Mouse (Mus musculus): ENCODE measurements at regions not wholly inside any gene's neighbourhood (a gene's known extent, or its start where the extent isn't known, plus 50 kb on each side); places are given as distances from the start of the nearest gene placed in this dataset.

DNA sequence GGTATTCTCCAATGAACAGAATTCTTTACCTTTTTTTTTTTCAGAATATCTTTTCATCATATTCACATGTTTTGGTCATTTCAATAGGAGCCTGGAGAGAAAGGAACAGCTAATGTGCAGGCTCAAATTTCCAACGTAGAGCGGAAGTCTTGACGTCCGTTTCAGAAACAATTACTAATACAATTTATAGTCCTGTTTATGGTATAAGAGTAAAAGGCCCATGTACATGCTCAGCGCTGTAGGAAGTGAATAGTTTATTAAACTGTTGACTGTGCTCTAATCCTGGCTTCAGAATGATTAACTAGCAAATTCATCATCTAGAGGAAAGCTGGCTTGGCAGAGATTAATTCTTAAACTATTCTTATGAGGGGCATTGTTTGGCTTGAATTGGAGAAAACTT is 142.1 kb downstream of the Pik3r1 start:
- DNase-seq (ENCODE audit: low spot score in 2 of 2) = no peak

DNA sequence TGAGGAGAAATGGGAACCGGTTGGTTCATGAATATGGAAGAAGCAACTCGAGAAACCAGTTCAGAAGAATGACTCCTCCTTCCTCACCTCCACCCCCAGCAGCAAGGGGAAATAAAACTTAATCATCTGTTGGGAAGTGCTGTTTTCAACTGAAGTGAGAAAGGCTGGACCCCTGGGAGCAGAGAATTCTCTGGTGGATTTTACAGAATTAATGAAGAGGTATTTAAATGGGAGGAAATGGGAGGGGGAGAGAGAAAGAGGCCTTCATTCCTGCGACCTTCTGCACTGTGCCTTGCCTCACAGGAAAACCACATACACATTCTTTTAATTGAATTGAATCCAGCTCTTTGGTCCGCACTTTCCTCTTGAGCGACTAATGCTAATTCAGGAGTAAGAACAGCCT is 143.8 kb downstream of the Pik3r1 start:
- no peak for DNase-seq (ENCODE audit: low spot score in 2 of 2)

DNA sequence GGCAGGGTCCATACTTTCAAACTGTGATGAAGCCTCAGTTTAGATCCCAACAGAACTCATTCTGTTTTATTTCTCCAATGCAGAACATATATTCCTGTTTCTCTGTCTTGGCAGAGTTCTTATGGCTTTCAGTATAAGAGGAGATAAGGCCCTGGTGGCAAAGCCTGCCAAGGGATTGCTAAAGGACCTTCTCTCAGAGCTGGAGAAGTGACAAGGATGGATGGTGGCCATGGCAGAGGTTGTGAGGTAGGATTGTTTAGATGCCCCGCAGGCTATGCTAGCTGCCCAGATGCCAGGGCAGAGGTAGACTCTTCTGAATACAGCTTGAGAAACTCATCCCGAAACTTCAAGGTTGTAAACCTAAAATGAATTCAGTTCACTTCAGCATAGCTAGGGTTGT is 145.4 kb downstream of the Pik3r1 start:
- DNase-seq (ENCODE audit: low spot score in 2 of 2) = no peak

DNA sequence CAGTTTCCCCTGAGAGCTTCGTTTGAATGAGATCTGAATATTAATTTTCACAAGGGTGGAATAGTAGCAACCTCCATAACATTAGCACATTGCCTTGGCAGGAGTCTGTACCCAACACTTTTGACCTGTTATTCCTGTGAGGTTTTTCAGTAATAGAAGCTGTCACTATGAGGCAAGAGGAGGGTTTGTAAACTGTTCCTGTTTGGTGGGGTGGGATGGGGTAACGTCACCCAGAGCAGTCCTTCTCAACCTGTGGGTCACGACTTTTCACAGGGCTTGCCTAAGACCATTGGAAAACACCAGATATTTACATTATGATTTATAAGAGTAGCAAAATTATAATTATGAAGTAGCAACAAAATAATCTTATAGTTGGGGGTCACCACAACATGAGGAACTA is 147.4 kb downstream of the Pik3r1 start:
- DNase-seq (ENCODE audit: low spot score in 2 of 2) = no peak

DNA sequence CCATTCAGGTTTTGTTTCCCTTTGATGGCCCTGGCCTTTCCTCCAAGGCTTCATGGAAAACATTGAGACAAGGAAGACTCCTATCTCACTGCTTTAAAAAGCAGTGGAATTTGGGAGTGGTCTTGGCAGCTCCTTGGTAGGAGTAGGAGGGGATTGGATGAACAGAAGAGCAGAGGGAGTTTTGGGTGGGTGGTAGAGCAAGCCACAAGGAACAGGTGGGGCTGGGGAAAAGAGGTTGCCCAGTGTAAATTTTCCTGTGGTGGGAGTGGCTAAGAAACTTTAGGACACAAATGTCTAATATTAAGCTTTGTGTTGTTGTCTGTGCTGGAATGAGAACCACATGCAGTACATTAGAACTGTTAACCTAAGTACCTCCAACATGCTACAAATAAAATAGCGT is 148.9 kb downstream of the Pik3r1 start:
- no peak for DNase-seq (ENCODE audit: low spot score in 2 of 2)

DNA sequence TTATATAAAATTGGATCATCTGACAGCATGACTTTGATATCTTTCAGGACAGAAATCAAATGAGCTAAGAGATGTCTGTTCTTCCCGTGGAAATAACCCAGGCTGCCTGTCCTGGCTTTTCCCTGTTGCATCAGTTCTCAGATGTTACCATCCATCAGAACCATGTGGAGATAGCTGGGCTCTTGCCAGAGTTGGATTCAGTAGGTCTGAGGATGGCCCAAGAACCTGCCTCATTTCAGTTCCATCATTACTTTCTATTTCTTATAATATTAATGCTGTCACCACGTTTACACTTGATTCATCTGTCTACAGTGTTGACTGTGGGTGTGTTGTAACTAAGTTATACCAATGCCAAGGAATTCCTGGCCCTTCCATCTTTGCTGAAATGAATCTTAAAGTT is 155.2 kb downstream of the Pik3r1 start:
- no peak for DNase-seq (ENCODE audit: low spot score in 2 of 2)

DNA sequence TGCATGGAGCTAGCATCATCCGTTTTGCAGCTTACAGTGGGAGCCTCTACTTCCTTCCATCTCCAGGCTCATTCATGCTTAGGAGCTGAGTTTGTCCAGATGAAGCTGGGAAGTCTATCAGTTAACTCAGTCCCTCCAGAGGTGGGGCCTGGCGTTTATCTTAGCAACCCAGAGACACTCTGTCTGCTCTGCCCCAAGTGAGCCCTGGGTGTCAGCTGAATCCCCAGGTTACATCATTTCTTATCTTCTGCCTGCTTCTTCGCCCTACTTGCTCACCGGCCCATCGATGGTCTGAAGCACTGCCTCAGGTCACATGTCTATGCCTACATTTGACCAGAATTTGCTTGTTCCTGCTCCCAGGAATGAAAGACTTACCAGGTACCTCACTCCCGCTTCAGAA is 156.3 kb downstream of the Pik3r1 start:
- no peak for DNase-seq (ENCODE audit: low spot score in 2 of 2)

DNA sequence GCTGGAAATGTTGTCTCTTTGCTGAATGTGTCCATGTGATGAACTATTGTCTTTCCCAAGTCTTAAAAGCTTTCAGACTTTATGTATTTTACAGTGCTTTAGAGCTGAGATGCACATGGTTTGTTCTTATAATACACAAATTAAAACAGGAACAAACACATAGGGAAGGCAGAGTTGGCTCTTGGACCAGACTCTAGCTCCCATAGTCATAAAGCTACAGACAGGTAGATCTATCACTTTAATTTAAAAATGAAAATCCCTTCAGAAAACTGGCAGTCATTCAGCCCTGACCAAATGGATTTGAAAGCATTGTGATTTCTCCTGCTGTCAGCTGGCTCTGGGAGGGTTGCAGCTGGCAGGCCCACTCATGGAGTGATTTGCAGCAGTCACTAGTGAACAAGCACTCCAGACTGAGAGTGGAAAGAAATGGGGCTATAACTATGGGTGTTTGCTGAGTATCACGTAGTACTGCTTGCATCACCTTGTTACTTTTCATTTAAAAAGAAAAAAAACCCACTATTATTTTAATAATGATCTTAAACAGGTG is 161.8 kb downstream of the Pik3r1 start:
- DNase-seq (ENCODE audit: low spot score in 2 of 2) = no peak

DNA sequence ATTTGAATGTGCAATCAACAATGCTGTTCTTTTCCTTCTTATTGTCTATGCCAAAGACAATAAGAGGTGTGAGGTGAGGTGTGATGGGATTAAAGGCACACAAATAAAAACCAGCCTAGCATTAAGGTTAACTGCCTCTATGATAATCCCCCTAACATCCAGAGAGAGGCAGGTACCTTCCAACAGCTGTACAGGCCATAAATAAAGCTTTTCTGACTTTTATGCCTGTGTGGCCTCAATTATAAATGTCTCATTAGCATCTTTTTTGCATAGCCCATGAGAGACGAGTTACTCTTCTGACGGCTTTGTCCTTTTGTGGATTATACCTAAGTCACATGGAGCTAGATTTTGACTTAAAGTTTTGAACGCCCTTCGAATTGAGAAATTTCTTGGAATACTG is 162.3 kb downstream of the Pik3r1 start:
- no peak for DNase-seq (ENCODE audit: low spot score in 2 of 2)

DNA sequence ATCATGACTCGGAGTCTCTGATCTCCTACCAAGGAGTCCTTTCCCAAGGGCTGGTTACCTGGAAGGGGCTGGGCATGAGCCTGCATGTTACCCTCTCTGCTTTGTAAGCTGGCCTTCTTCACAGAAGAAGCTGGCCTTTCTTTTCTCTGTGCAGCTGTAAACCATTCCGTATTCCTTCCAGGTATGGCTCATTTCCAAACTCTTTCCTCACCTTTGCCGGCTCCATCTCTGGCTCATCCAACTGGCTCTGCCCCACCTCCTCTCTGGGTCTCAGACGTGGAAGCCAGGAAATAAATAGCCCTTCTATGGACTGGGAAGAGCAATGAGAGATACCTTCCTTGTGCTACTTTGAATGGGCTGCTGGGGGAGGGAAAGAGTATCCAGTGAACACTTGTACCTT is 163.0 kb downstream of the Pik3r1 start:
- no peak for DNase-seq (ENCODE audit: low spot score in 2 of 2)

DNA sequence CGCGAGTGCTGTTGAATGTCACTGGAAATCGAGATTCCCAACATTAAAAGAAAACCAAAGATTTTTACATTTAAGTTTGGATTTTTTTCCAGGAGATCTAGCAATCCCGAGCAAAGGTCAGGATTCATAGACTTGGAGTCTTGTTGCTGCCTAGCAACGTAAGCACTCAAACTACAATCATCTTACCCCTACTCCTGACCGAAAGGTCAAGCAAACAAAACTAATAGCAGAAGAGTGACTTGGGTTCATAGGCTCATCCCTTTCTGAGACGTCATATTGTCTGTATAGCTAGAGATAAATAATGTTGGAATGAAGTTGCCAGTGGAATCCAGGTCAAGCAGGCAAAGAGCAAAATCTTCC is 169.9 kb downstream of the Pik3r1 start:
- no peak for DNase-seq (ENCODE audit: low spot score in 2 of 2)

DNA sequence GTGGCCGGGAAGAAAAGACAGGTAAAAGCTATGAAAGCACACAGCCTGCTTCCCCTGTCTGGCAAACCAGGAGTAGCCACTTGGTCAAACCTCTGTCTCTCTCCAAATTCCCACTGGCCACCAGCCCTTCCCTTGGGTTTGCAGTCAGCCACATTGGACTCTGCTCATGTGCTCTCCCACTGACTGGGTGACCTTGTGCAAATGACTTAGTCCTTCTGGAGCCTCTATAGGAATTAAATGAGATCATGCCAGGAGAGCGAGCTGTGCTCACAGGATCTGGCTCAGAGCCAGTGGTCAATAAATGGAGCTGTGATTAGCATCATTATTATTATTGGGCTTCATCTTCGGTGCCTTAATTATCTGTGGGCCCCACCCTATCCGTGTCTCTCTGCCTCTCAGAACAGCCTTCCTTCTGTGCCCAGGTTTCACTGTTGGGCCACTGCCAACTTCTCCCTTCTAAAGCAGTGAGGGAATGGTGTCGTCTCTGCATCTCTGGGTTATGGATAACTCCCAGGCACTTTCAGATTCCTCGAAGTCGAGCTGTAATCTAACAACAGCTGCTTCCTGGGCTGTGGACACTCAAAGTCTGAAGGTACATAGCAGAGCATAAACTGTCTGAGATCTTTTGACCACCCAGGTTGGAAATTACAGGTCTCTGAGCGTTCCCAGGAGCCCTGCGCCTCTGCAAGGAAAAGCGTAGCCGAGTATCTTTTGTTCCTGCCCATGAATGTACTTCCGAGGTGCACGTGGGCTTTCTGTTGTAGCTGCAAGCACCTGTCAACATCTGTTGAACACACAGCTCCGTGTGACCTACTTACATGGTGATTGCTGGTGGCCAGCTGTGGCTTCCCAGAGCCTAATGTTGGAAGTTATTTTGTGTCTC is 170.5 kb downstream of the Pik3r1 start:
- no peak for DNase-seq (ENCODE audit: low spot score in 2 of 2)

DNA sequence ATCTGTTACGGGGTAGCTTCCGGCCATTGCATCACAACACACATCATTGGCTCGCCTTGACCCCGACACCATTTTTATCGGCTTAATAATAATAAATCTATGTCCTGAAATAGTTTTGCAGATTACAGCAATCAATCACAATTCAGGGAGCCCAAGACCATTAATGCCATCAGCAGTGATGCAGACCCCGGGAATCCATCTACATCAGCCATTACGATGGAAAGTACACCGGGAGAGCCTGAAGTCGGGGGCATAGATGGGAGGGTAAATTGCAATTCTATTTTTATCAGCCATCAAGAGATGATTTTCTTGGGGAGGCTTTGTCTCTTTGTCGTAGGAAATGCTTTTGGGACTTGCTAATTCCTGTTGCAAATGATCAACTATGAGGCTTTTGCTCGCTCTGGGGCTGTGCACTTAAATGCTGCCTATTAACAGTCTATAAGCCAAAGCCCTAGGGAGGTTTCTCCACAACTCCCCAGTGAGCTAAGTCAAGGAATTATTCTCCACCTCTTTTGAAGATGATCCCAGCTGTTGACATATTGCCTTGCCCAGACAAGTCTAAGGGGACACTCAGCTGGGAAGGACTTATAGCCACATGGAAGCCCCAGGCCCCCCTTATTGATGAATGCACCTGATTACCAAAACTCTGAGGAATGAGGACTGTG is 173.4 kb downstream of the Pik3r1 start:
- no peak for DNase-seq (ENCODE audit: low spot score in 2 of 2)

DNA sequence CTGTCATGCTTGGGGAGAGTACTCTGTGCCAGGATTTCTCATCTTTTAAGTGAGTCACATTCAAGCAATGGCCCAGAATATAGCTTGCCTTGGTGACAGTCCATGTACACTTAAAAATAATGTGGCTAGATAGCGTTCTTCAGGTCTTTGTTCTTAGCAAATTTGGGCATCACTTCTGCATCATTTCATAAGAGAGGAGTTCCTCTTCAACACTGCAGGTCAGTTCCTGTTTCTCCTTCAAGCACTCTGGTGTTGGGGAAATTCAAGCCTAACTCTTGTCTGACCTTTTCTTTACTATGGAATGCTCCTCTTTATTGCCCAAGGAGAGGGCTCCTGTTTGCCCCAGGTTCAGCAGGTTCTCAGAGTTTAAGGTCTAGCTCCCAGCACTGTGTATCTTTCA is 175.7 kb downstream of the Pik3r1 start:
- no peak for DNase-seq (ENCODE audit: low spot score in 2 of 2)

DNA sequence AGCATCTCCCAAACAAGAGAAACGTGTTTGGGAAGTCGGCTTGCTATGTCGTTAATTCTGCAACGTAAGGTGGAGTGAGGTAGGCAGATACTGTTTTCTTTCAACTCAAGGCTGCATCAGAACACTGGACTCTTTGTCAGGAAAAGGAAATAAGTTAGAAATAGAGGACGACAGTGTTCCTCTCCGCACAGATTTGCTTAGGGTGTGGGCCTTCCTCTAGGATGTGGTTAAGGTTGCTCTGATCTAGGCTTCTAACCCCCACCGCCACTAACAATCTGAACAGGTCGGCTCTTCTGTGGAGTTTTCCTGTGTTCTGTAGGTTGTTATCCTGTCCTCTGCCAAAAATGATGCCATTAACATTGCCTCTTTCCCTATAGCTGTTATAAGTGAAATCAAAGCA is 179.1 kb downstream of the Pik3r1 start:
- no peak for DNase-seq (ENCODE audit: low spot score in 2 of 2)

DNA sequence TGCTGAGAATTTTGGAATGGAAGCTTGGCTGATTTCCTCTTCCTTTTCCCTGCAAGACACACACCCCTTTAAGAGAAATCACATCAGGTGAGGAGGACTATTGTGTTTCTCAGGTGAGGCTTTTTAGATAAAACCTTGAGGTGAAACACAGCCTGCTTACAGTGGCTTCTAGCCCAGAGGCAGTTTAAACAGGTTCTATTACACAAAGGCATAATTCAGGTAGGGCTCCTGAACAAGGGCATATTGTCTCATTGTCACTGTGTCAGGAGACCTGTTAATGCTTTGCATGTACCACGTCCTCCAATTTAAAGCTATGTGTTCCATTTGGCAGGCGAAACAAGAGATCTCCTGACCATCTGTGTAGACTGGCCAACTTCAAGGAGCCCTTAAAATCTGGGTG is 181.2 kb downstream of the Pik3r1 start:
- DNase-seq (ENCODE audit: low spot score in 2 of 2) = no peak

DNA sequence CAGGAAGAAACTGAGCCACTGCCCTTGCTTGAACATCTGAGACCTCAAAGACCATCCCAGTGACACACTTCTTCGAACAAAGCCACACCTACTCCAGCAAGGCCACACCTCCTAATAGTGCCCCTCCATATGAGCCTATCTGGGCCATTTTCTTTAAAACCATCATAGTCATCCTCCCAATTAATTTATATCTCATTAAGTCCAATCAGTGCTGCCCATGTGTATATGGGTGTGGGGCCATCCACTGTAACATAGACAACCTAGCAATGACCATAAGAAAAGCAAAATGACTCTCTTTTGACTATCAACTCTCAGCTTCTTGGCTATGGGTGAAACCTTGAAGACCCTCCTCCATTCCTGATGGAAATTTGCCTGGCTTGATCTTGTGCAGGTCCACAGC is 191.5 kb downstream of the Pik3r1 start:
- DNase-seq (ENCODE audit: low spot score in 2 of 2) = no peak

DNA sequence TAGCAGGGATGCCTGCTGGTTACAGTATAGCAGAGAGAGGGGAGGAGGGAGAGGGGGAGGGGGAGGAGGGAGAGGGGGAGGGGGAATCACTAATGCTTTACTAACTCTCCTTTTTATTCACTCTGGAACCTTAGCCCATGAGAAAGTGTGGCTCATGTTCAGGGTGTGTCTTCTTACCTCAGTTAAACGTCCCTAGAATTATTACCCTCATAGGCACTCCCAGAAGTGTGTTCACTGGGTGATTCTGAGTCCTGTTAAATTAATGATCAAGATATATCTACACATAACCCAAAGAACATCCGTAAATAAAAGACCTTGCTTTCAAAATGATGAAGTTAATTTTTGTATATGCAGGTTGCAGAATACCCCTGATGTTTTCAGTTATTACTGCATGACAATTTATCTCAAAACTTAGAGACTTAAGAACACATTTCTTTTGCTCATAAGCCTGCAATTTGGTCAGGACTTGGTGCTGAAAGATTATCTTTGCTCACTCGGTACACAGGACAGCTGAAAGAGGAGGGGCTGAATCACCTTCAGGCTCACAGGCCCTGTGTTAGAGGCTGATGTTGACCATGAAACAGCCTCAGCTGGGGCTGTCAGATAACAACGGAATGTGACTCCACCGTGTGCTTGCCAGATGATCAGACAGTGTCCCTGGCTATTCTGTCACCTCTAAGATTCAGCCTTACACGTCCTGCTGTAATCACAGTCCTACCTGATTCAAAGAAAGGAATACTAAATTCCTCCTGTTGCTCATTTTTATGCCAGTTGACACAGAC is 195.0 kb downstream of the Pik3r1 start:
- no peak for DNase-seq (ENCODE audit: low spot score in 2 of 2)

DNA sequence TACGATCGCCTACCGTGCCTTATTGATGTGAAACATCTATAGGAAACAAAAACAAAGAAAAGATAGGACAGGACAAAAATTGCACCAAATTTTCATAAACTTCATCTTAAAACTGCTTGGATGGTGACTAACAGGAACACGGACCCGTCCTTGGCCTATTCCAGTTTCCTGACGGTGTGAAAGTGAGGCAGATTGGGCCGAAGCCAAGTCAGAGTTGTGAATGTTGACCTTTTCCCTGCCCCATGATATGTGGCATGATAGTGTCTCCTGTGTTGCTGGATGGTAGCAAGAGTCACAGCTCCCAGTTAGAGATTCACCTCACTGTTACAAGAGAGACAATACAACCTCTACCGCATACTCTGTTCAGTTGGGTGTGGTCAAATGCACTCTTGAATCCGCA is 195.8 kb downstream of the Pik3r1 start:
- no peak for DNase-seq (ENCODE audit: low spot score in 2 of 2)

DNA sequence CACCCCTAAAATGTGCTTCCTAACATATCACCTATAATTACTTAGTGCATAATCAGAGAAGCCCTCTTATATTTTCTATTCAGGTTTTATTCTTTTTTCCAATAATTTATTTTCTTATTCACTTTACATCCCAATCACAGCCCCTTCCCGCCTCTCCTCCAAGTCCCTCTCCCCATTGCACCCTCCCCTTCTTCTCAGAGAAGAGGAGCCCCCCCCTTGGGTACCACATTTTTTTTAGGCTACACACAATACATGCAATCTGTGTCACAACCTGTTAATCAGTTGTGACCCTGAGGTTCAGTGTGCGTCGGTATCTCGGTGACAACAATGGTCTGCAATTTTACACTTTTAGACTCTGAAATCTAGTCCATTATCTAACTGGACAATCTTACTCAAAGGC is 198.0 kb downstream of the Pik3r1 start:
- DNase-seq (ENCODE audit: low spot score in 2 of 2) = no peak

DNA sequence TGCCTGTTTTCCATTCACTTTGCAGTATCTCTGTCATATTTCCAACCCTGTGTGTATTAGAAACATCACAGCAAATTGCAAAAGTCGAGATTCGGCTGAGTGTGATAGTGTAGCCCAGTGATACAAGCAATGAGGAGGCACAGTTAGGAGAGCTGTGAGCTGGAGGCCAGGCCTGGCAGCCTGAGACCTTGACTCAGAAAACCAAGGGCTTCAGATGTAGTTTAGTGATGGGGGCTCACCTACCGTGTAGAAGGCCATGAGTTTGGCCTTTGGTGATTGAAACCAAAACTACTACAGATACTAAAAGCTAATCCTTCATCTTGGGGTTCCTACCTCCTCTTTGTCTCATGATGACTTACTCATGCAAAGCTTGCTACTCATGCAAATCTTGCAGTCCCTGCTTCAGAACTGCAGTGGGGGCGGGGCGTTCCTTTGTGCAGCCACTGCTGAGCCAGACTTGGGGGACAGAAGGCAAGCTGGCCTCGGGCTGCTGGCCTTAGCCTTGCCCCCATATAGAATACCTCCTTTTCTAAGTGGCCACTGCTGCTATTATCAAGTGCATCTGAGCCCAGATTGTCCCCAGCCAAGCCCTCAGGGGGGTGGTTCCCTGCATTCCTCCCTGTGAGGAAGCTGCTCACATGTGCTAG is 198.9 kb downstream of the Pik3r1 start:
- DNase-seq (ENCODE audit: low spot score in 2 of 2) = no peak

DNA sequence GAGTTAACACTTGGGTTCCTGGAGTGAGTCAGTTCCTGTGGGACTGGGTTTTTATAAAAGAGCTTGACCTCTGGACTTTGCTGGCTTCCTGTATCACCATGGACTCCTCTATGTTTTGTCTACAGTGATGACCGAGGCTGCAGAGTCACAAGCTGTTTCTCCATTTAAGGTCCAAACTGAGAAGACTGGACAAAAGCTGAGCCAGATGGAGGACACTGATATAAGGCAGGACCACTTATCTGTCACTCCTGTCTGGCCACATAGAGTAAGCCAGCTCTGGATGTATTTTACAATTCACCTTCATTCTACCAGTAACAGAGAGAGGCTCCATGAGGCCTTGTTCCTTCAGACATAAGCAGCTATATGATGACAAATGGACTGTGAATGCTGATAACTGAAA is 202.7 kb downstream of the Pik3r1 start:
- no peak for DNase-seq (ENCODE audit: low spot score in 2 of 2)
